Mouse (Mus musculus) layer of hippocampus, postnatal 14 days (tissue): ENCODE measurements around the gene Ndufaf5. TPM values are rescaled to one million over a fixed set of nuclear protein-coding genes. Genes with fewer than 3 reads are reported as not detected.

Experiments
- total RNA-seq, 2 experiments: library from RNA; stranded (reverse); gene quantifications; 2 replicates each; pipeline ENCODE4 v1.2.3; 2021

The Ndufaf5 gene
- total RNA-seq, 2 experiments from 2014 or later: 45.1 to 46.5 TPM

Other genes with a start within 250 kb of the Ndufaf5 start
- 10 to 100 TPM; 29.6 to 30.3 TPM for gene Tasp1, start 103.8 kb upstream of the Ndufaf5 start, total RNA-seq
- gene Gm17374, start 18.6 kb upstream of the Ndufaf5 start, total RNA-seq: not detected
- 10 to 100 TPM; 18.9 to 21.3 TPM for gene Esf1, start 85 bp upstream of the Ndufaf5 start, total RNA-seq
- gene Sel1l2, start 219.1 kb downstream of the Ndufaf5 start, total RNA-seq: not detected
- 10 to 100 TPM; 48.7 to 54.6 TPM for gene Macrod2, start 224.7 kb downstream of the Ndufaf5 start, total RNA-seq